Mouse (Mus musculus) C2C12 (cell line): ENCODE data around the gene 4930432M17Rik.

Experiments used
- CTCF ChIP-seq: IDR thresholded peaks from one replicate; pipeline ENCODE4 v1.5.1; 2011; ENCODE audit not compliant: control insufficient read depth, insufficient read depth, insufficient read length
- MYOG ChIP-seq: IDR thresholded peaks from one replicate; pipeline ENCODE4 v1.6.1; 2011; ENCODE audit not compliant: control insufficient read depth, insufficient read length; ENCODE audit errors: extremely low read depth

GRCm38 (mm10) chr3:121723968-121724524 is 53.5 kb downstream of the 4930432M17Rik start:
- TF ChIP-seq CTCF (no peak), MYOG (no peak)
